In genomic region chr16:64872841-64873240, GRCm38 (mm10) we compare ENCODE assay signal across 8 mouse cellular contexts. TPM values are rescaled to one million over a fixed set of nuclear protein-coding genes. Genes with fewer than 3 reads are reported as not detected.
A peak's percentile ranks its signal among the peaks of the same experiment; 100 is the strongest.
DNase-seq lines count a peak whose midpoint lies in the region; ATAC-seq lines count a peak whose summit lies in the region.

No protein-coding gene starts in this region.

- H3K9ac ChIP-seq in lung, embryonic 16.5 days (ENCODE audit: low read length) = no peak overlapping the region
- no peak overlapping the region for H3K9ac ChIP-seq in embryonic facial prominence, embryonic 11.5 days (replicated peaks; ENCODE audit: low read length)
- H3K9ac ChIP-seq in intestine, embryonic 15.5 days = no peak overlapping the region
- 0 out of 2 replicates have a peak overlapping the region, but pooled peaks have one; percentile 12 for H3K9ac ChIP-seq in neural tube, embryonic 13.5 days

- ATAC-seq in lung, embryonic 16.5 days (ENCODE audit: low read depth) = no peak
- no peak for ATAC-seq in embryonic facial prominence, embryonic 11.5 days (replicated peaks; ENCODE audit: insufficient number of reproducible peaks, low FRiP score, low TSS enrichment, low read depth)
- no peak for ATAC-seq in intestine, embryonic 15.5 days
- ATAC-seq in neural tube, embryonic 13.5 days (ENCODE audit: low read depth) = no peak

- no peaks in the 10 kb centered on the region for H3K27me3 ChIP-seq in lung, embryonic 16.5 days (ENCODE audit: control insufficient read depth, insufficient read depth, low read depth, low read length)
- no peaks in the 10 kb centered on the region for H3K27me3 ChIP-seq in embryonic facial prominence, embryonic 11.5 days (ENCODE audit: control insufficient read depth, insufficient read depth, low read length)
- H3K27me3 ChIP-seq in intestine, embryonic 15.5 days (replicated peaks) = no peaks in the 10 kb centered on the region
- no peaks in the 10 kb centered on the region for H3K27me3 ChIP-seq in neural tube, embryonic 13.5 days

- no peaks in the 10 kb centered on the region for H3K9me3 ChIP-seq in lung, embryonic 16.5 days (ENCODE audit: control insufficient read depth, low read length)
- no peaks in the 10 kb centered on the region for H3K9me3 ChIP-seq in embryonic facial prominence, embryonic 11.5 days (replicated peaks; ENCODE audit: control insufficient read depth, low read length)
- no peaks in the 10 kb centered on the region for H3K9me3 ChIP-seq in intestine, embryonic 15.5 days
- no peaks in the 10 kb centered on the region for H3K9me3 ChIP-seq in neural tube, embryonic 13.5 days

- no peak overlapping the region for H3K27ac ChIP-seq in lung, embryonic 16.5 days (ENCODE audit: low read length)
- H3K27ac ChIP-seq in embryonic facial prominence, embryonic 11.5 days (replicated peaks; ENCODE audit: low read depth, low read length) = no peak overlapping the region
- no peak overlapping the region for H3K27ac ChIP-seq in intestine, embryonic 15.5 days
- H3K27ac ChIP-seq in neural tube, embryonic 13.5 days (replicated peaks) = no peak overlapping the region

- 0 out of 2 replicates have a peak, but pooled peaks cover 2% of the 10 kb centered on the region for H3K4me1 ChIP-seq in lung, embryonic 16.5 days (replicated peaks; ENCODE audit: control insufficient read depth, insufficient read depth, low read length)
- no peaks in the 10 kb centered on the region for H3K4me1 ChIP-seq in embryonic facial prominence, embryonic 11.5 days (ENCODE audit: control insufficient read depth, insufficient read depth, low read length)
- no peaks in the 10 kb centered on the region for H3K4me1 ChIP-seq in intestine, embryonic 15.5 days (replicated peaks)
- peaks cover 4% of the 10 kb centered on the region for H3K4me1 ChIP-seq in neural tube, embryonic 13.5 days (replicated peaks)

- DNase-seq in lung, adult 18-20 months = no peak
- DNase-seq in embryonic facial prominence, embryonic 11.5 days (ENCODE audit: low spot score) = no peak
- no peak for DNase-seq in cerebellum, postnatal 14 days
- no peak for DNase-seq in left cerebral cortex, adult 9 months (ENCODE audit: low spot score in 2 of 2)
- DNase-seq in MN1 (ENCODE audit: low spot score) = no peak

- 2% methylated on average over 7 of the region's 7 CpGs for WGBS in lung, embryonic 16.5 days
- WGBS in embryonic facial prominence, embryonic 11.5 days = 14% methylated on average over 7 of the region's 7 CpGs
- WGBS in intestine, embryonic 15.5 days = 10% methylated on average over 7 of the region's 7 CpGs
- WGBS in neural tube, embryonic 13.5 days = 13% methylated on average over 7 of the region's 7 CpGs

- peak overlapping the region; percentile 42 for H3K4me3 ChIP-seq in lung, embryonic 16.5 days (ENCODE audit: low read length)
- H3K4me3 ChIP-seq in embryonic facial prominence, embryonic 11.5 days (ENCODE audit: low read depth, low read length) = peak overlapping the region; percentile 19
- H3K4me3 ChIP-seq in intestine, embryonic 15.5 days (replicated peaks) = 0 out of 2 replicates have a peak overlapping the region, but pooled peaks have one; percentile 11
- H3K4me3 ChIP-seq in neural tube, embryonic 13.5 days = peak overlapping the region; percentile 47; the same call in 1 of the 2 replicates

- peak overlapping the region; percentile 65 for H3K4me2 ChIP-seq in lung, embryonic 16.5 days (ENCODE audit: low read depth, low read length)
- H3K4me2 ChIP-seq in embryonic facial prominence, embryonic 11.5 days (ENCODE audit: low read depth, low read length) = peak overlapping the region; percentile 21; the same call in 1 of the 2 replicates
- H3K4me2 ChIP-seq in intestine, embryonic 15.5 days (replicated peaks) = peak overlapping the region; percentile 50
- H3K4me2 ChIP-seq in neural tube, embryonic 13.5 days = peak overlapping the region; percentile 73

- no peaks in the 10 kb centered on the region for H3K36me3 ChIP-seq in lung, embryonic 16.5 days (ENCODE audit: control insufficient read depth, insufficient read depth, low read length)
- H3K36me3 ChIP-seq in embryonic facial prominence, embryonic 11.5 days (replicated peaks; ENCODE audit: control insufficient read depth, insufficient read depth, low read depth, low read length) = no peaks in the 10 kb centered on the region
- H3K36me3 ChIP-seq in intestine, embryonic 15.5 days = no peaks in the 10 kb centered on the region
- H3K36me3 ChIP-seq in neural tube, embryonic 13.5 days = no peaks in the 10 kb centered on the region

RNA-seq across cellular contexts. Expression of gene Cggbp1, which starts 21.0 kb away (rescaled TPM):
- 87.9 and 92.0 TPM in 2 replicates for polyA plus RNA-seq in lung, embryonic 16.5 days (2015; fragmentation: Nextera tagmentation; extraction: Ambion mirVana)
- polyA plus RNA-seq in embryonic facial prominence, embryonic 11.5 days (2014; fragmentation: Nextera tagmentation; extraction: Ambion mirVana) = 125 and 145 TPM in 2 replicates
- polyA plus RNA-seq in intestine, embryonic 15.5 days (2015; fragmentation: Nextera tagmentation; extraction: Ambion mirVana) = 54.0 and 63.3 TPM in 2 replicates
- polyA plus RNA-seq in neural tube, embryonic 13.5 days (2015; fragmentation: Nextera tagmentation; extraction: Ambion mirVana) = 65.3 and 74.1 TPM in 2 replicates

RNA-seq across cellular contexts. Expression of gene Zfp654, which starts 21.4 kb away (rescaled TPM):
- 5.9 and 7.0 TPM in 2 replicates for polyA plus RNA-seq in lung, embryonic 16.5 days (2015; fragmentation: Nextera tagmentation; extraction: Ambion mirVana)
- polyA plus RNA-seq in embryonic facial prominence, embryonic 11.5 days (2014; fragmentation: Nextera tagmentation; extraction: Ambion mirVana) = 8.2 and 9.6 TPM in 2 replicates
- 4.6 and 5.5 TPM in 2 replicates for polyA plus RNA-seq in intestine, embryonic 15.5 days (2015; fragmentation: Nextera tagmentation; extraction: Ambion mirVana)
- 5.7 and 7.4 TPM in 2 replicates for polyA plus RNA-seq in neural tube, embryonic 13.5 days (2015; fragmentation: Nextera tagmentation; extraction: Ambion mirVana)

Comparison
In these comparisons a context has a peak if more than half of its experiments do, and no peak if none do; other contexts are left out.
1. H3K4me2 ChIP-seq: peak in every context shown above with its lines; median percentile 73 in neural tube, embryonic 13.5 days; 65 in lung, embryonic 16.5 days; 50 in intestine, embryonic 15.5 days; 21 in embryonic facial prominence, embryonic 11.5 days.